Mouse (Mus musculus): ENCODE results near the gene Msto1.

- no peak for TF ChIP-seq POLR2A (IDR thresholded peaks at IDR 0.05; ENCODE audit: low read depth, low read length)
- no peak for TF ChIP-seq CTCF (IDR thresholded peaks at IDR 0.05; ENCODE audit: extremely low read depth, insufficient read depth, insufficient read length, insufficient replicate concordance)
Measured at GRCm38 (mm10) chr3:88905209-88905608, 8.6 kb downstream of the Msto1 start.
